Mouse (Mus musculus) gastrocnemius, postnatal 14 days (tissue): ENCODE data around the gene Ssh1. TPM values are rescaled to one million over a fixed set of nuclear protein-coding genes. Genes with fewer than 3 reads are reported as not detected.

Experiments used
- DNase-seq: peaks from one replicate; pipeline ENCODE4 v3.0.0; 2021; ENCODE audit warnings: mixed read lengths
- intact Hi-C: fragments of 180-260 bp; cut with DNase I; formaldehyde crosslinking; loops from one replicate; pipeline ENCODE4 v1.15.1; 2025; ENCODE audit warnings: low total_unique reads
- total RNA-seq, 2 experiments: library from RNA; stranded (reverse); gene quantifications; 2 replicates each; pipeline ENCODE4 v1.2.3; 2021

The Ssh1 gene
- total RNA-seq, 2 experiments from 2014 or later, result 5.6 to 8.9 TPM

- DNase-seq, result no peak
Observed at GRCm38 (mm10) chr5:113972589-113973515, 20.8 kb downstream of the Ssh1 start.

GRCm38 (mm10) chr5:113971434-113971960 lies 22.2 kb downstream of the Ssh1 start:
- intact Hi-C loops, result no loop called here

More at GRCm38 (mm10) chr5:113972589-113973515, 20.8 kb downstream of the Ssh1 start:
- intact Hi-C loops, result no loop called here

GRCm38 (mm10) chr5:113968371-113968770 lies 25.3 kb downstream of the Ssh1 start:
- intact Hi-C loops, result no loop called here

More at GRCm38 (mm10) chr5:113971434-113971960, 22.2 kb downstream of the Ssh1 start:
- DNase-seq, result no peak

GRCm38 (mm10) chr5:113966452-113967150 lies 27.1 kb downstream of the Ssh1 start:
- intact Hi-C loops, result no loop called here
- no peak for DNase-seq

More at GRCm38 (mm10) chr5:113968371-113968770, 25.3 kb downstream of the Ssh1 start:
- DNase-seq, result peak; percentile 43

GRCm38 (mm10) chr5:113965659-113966185 lies 28.0 kb downstream of the Ssh1 start:
- DNase-seq, result no peak
- intact Hi-C loops, result no loop called here

- no peak for DNase-seq
- intact Hi-C loops, result loop anchor here (5.0 kb wide), 1 partner anchor 82 kb away; no protein-coding TSS in a partner anchor
Observed at GRCm38 (mm10) chr5:113964972-113965371, 28.7 kb downstream of the Ssh1 start.

GRCm38 (mm10) chr5:113961776-113962175 lies 31.9 kb downstream of the Ssh1 start:
- intact Hi-C loops, result loop anchor here (5.0 kb wide), 1 partner anchor 86 kb away; no protein-coding TSS in a partner anchor

GRCm38 (mm10) chr5:113960416-113960815 lies 33.3 kb downstream of the Ssh1 start:
- intact Hi-C loops, result loop anchor here (5.0 kb wide), 1 partner anchor 87 kb away; no protein-coding TSS in a partner anchor
- no peak for DNase-seq

More at GRCm38 (mm10) chr5:113961776-113962175, 31.9 kb downstream of the Ssh1 start:
- DNase-seq, result no peak

- intact Hi-C loops, result no loop called here
- no peak for DNase-seq
Observed at GRCm38 (mm10) chr5:113959039-113959438, 34.7 kb downstream of the Ssh1 start.

- intact Hi-C loops, result no loop called here
- DNase-seq, result peak; percentile 86
Observed at GRCm38 (mm10) chr5:113956510-113956909, 37.2 kb downstream of the Ssh1 start.

GRCm38 (mm10) chr5:113955691-113956090 lies 38.0 kb downstream of the Ssh1 start:
- intact Hi-C loops, result loop anchor here (2.0 kb wide), 1 partner anchor 101 kb away; no protein-coding TSS in a partner anchor
- no peak for DNase-seq

GRCm38 (mm10) chr5:113955281-113955680 lies 38.4 kb downstream of the Ssh1 start:
- DNase-seq, result no peak
- intact Hi-C loops, result loop anchor here (2.0 kb wide), 1 partner anchor 100 kb away; no protein-coding TSS in a partner anchor

GRCm38 (mm10) chr5:113954421-113954820 lies 39.3 kb downstream of the Ssh1 start:
- peak; percentile 81 for DNase-seq
- intact Hi-C loops, result loop anchor here (2.0 kb wide), 1 partner anchor 100 kb away; no protein-coding TSS in a partner anchor

GRCm38 (mm10) chr5:113952519-113952918 lies 41.2 kb downstream of the Ssh1 start:
- intact Hi-C loops, result no loop called here
- no peak for DNase-seq

GRCm38 (mm10) chr5:113951693-113952071 lies 42.0 kb downstream of the Ssh1 start:
- intact Hi-C loops, result no loop called here
- no peak for DNase-seq

- no peak for DNase-seq
- intact Hi-C loops, result no loop called here
Observed at GRCm38 (mm10) chr5:113950786-113951692, 42.7 kb downstream of the Ssh1 start.

- DNase-seq, result no peak
- intact Hi-C loops, result no loop called here
Observed at GRCm38 (mm10) chr5:113950133-113950532, 43.6 kb downstream of the Ssh1 start.

GRCm38 (mm10) chr5:113947280-113947679 lies 46.4 kb downstream of the Ssh1 start:
- intact Hi-C loops, result no loop called here
- DNase-seq, result no peak
